18 mouse cellular contexts compared by ENCODE assay signal in genomic region chr9:34605486-34605885, GRCm38 (mm10).
"Had no signal": no experiment of that assay in that cellular context is flagged by ENCODE, and none has a peak within 500 bp of the region (broad histone marks: within the 10 kb centered on the region; RNA-seq: fewer than 3 reads in every experiment).

No protein-coding gene starts in this region.

- H3K27me3 ChIP-seq: lung, embryonic 15.5 days; midbrain, embryonic 12.5 days; neural tube, embryonic 13.5 days; neural tube, embryonic 15.5 days had no signal

- H3K36me3 ChIP-seq: lung, embryonic 15.5 days; midbrain, embryonic 10.5 days; midbrain, embryonic 12.5 days; neural tube, embryonic 13.5 days; neural tube, embryonic 15.5 days had no signal

- H3K4me3 ChIP-seq: lung, embryonic 15.5 days; midbrain, embryonic 10.5 days; midbrain, embryonic 12.5 days; myocyte; neural tube, embryonic 13.5 days; neural tube, embryonic 15.5 days had no signal

- H3K9ac ChIP-seq: lung, embryonic 15.5 days; midbrain, embryonic 12.5 days; neural tube, embryonic 13.5 days; neural tube, embryonic 15.5 days had no signal

- H3K4me1 ChIP-seq: lung, embryonic 15.5 days; midbrain, embryonic 10.5 days; midbrain, embryonic 12.5 days had no signal

- ATAC-seq: midbrain, embryonic 16.5 days had no signal

- H3K4me2 ChIP-seq: lung, embryonic 15.5 days; midbrain, embryonic 12.5 days; neural tube, embryonic 13.5 days; neural tube, embryonic 15.5 days had no signal

- H3K9me3 ChIP-seq: lung, embryonic 15.5 days; midbrain, embryonic 10.5 days; midbrain, embryonic 12.5 days; neural tube, embryonic 13.5 days; neural tube, embryonic 15.5 days had no signal

- DNase-seq: lung, postnatal 14 days; lung, postnatal 4 days; midbrain, embryonic 14.5 days; retina, postnatal 1 day; right cerebral cortex, adult 18-20 months; right cerebral cortex, postnatal 25 days; right cerebral cortex, postnatal 4 days; spleen, adult 18-20 months; thymus, adult 18-20 months; thymus, postnatal 14 days; thymus, postnatal 36 days had no signal

- H3K27ac ChIP-seq: lung, embryonic 15.5 days; midbrain, embryonic 10.5 days; midbrain, embryonic 12.5 days; neural tube, embryonic 13.5 days; neural tube, embryonic 15.5 days had no signal
